Mouse (Mus musculus) MEL (cell line): ENCODE results near the gene Gramd4. TPM values are rescaled to one million over a fixed set of nuclear protein-coding genes. Genes with fewer than 3 reads are reported as not detected.

Source experiments
- DNase-seq: peaks from one replicate; pipeline ENCODE4 v3.0.0; 2011; ENCODE audit warnings: low read depth, low spot score
- H3K27ac ChIP-seq: 2 replicates; pipeline ENCODE4 v1.5.1; 2012; ENCODE audit warnings: low read depth, mild to moderate bottlenecking, control low read depth, low read length, moderate library complexity; ENCODE audit not compliant: control insufficient read depth
- H3K27me3 ChIP-seq, 2 experiments: fragments of 150-350 bp in 1 of 2; sonication (generic) in 1 of 2; 2 replicates each; pipeline ENCODE4 v1.6.1; 2012; ENCODE audit warnings: low read length in 2 of 2, mild to moderate bottlenecking in 2 of 2, improper control_type of control experiment in 1 of 2, moderate library complexity in 1 of 2; ENCODE audit not compliant: insufficient read depth in 2 of 2, control insufficient read depth in 1 of 2
- H3K36me3 ChIP-seq, 2 experiments: 2 replicates each; pipeline ENCODE4 v1.6.1; 2012 to 2014; ENCODE audit warnings: low read length in 2 of 2, improper control_type of control experiment in 1 of 2, inconsistent platforms in 1 of 2, mild to moderate bottlenecking in 1 of 2; ENCODE audit not compliant: insufficient read depth in 2 of 2, control insufficient read depth in 1 of 2
- H3K4me1 ChIP-seq, 2 experiments: fragments of 150-350 bp in 1 of 2; sonication (generic) in 1 of 2; 2 replicates each; pipeline ENCODE4 v1.6.1; 2012; ENCODE audit warnings: low read length in 2 of 2, improper control_type of control experiment in 1 of 2, mild to moderate bottlenecking in 1 of 2; ENCODE audit not compliant: insufficient read depth in 2 of 2, control insufficient read depth in 1 of 2
- H3K4me3 ChIP-seq, 2 experiments: fragments of 150-350 bp in 1 of 2; sonication (generic) in 1 of 2; 2 replicates each; pipeline ENCODE4 v1.5.1; 2012; ENCODE audit warnings: low read depth in 2 of 2, low read length in 2 of 2, mild to moderate bottlenecking in 2 of 2, moderate library complexity in 2 of 2, control low read depth in 1 of 2, improper control_type of control experiment in 1 of 2; ENCODE audit not compliant: control insufficient read depth in 1 of 2, insufficient read depth in 1 of 2
- H3K79me2 ChIP-seq: 2 replicates; pipeline ENCODE4 v1.6.1; 2012; ENCODE audit warnings: mild to moderate bottlenecking, low read length, moderate library complexity; ENCODE audit not compliant: control insufficient read depth, poor library complexity, insufficient read depth
- H3K9ac ChIP-seq: 2 replicates; pipeline ENCODE4 v1.6.1; 2012; ENCODE audit warnings: low read depth, mild to moderate bottlenecking, control low read depth, low read length, moderate library complexity; ENCODE audit not compliant: control insufficient read depth, poor library complexity, severe bottlenecking
- H3K9me3 ChIP-seq: fragments of 150-350 bp; sonication (generic); replicated peaks from 2 replicates; pipeline ENCODE4 v1.6.1; 2012; ENCODE audit warnings: mild to moderate bottlenecking, low read length, improper control_type of control experiment, moderate library complexity; ENCODE audit not compliant: insufficient read depth
- BHLHE40 ChIP-seq: IDR thresholded peaks from 2 replicates; pipeline ENCODE4 v1.6.1; 2012; ENCODE audit warnings: low read depth, mild to moderate bottlenecking, inconsistent platforms, low read length, improper control_type of control experiment, borderline replicate concordance
- CHD1 ChIP-seq: IDR thresholded peaks from 2 replicates; pipeline ENCODE4 v1.6.1; 2012; ENCODE audit warnings: low read depth, mild to moderate bottlenecking, inconsistent platforms, low read length, improper control_type of control experiment
- CTCF ChIP-seq, 3 experiments: IDR thresholded peaks in 2 of 3; conservative IDR thresholded peaks in 1 of 3; 2 replicates each; pipeline ENCODE4 v1.5.1; 2011 to 2012; ENCODE audit warnings: low read length in 3 of 3, low read depth in 2 of 3, mild to moderate bottlenecking in 2 of 3, improper control_type of control experiment in 1 of 3, inconsistent platforms in 1 of 3, mixed read lengths in 1 of 3, moderate library complexity in 1 of 3; ENCODE audit not compliant: control insufficient read depth in 1 of 3, insufficient read depth in 1 of 3, poor library complexity in 1 of 3, severe bottlenecking in 1 of 3
- ELF1 ChIP-seq: IDR thresholded peaks from 2 replicates; pipeline ENCODE4 v1.6.1; 2014; ENCODE audit warnings: low read depth, mild to moderate bottlenecking, inconsistent platforms, low read length, improper control_type of control experiment, moderate library complexity
- ETS1 ChIP-seq: IDR thresholded peaks from 2 replicates; pipeline ENCODE4 v1.6.1; 2012; ENCODE audit warnings: low read depth, mild to moderate bottlenecking, inconsistent platforms, low read length, improper control_type of control experiment, moderate library complexity
- JUND ChIP-seq: IDR thresholded peaks from 2 replicates; pipeline ENCODE4 v1.6.1; 2011; ENCODE audit warnings: low read depth, mild to moderate bottlenecking, improper control_type of control experiment, low read length
- KAT2A ChIP-seq: conservative IDR thresholded peaks from 2 replicates; pipeline ENCODE4 v1.6.1; 2012; ENCODE audit warnings: low read depth, low read length, improper control_type of control experiment, inconsistent platforms
- MAFK ChIP-seq: IDR thresholded peaks from 2 replicates; pipeline ENCODE4 v1.6.1; 2011; ENCODE audit warnings: low read depth, mild to moderate bottlenecking, low read length, improper control_type of control experiment, borderline replicate concordance
- MAX ChIP-seq: IDR thresholded peaks from 2 replicates; pipeline ENCODE4 v1.6.1; 2011; ENCODE audit warnings: low read length, improper control_type of control experiment
- MXI1 ChIP-seq: IDR thresholded peaks from 2 replicates; pipeline ENCODE4 v1.6.1; 2011; ENCODE audit warnings: mild to moderate bottlenecking, low read depth, low read length, improper control_type of control experiment
- MYC ChIP-seq: IDR thresholded peaks from 2 replicates; pipeline ENCODE4 v1.6.1; 2011; ENCODE audit warnings: low read depth, mild to moderate bottlenecking, low read length, improper control_type of control experiment, moderate library complexity
- NELFE ChIP-seq: IDR thresholded peaks from 2 replicates; pipeline ENCODE4 v1.6.1; 2011; ENCODE audit warnings: low read depth, low read length, improper control_type of control experiment
- NRF1 ChIP-seq: IDR thresholded peaks from 2 replicates; pipeline ENCODE4 v1.6.1; 2014; ENCODE audit warnings: low read depth, mild to moderate bottlenecking, inconsistent platforms, low read length, improper control_type of control experiment, moderate library complexity; ENCODE audit not compliant: poor library complexity, insufficient read depth, severe bottlenecking
- POLR2A ChIP-seq, 2 experiments: IDR thresholded peaks; 2 replicates each; pipeline ENCODE4 v1.6.1; 2011 to 2012; ENCODE audit warnings: low read length in 2 of 2, mild to moderate bottlenecking in 2 of 2, control low read depth in 1 of 2, improper control_type of control experiment in 1 of 2, low read depth in 1 of 2, moderate library complexity in 1 of 2; ENCODE audit not compliant: control insufficient read depth in 1 of 2, insufficient read depth in 1 of 2, poor library complexity in 1 of 2
- POLR2AphosphoS5 ChIP-seq: IDR thresholded peaks from 2 replicates; pipeline ENCODE4 v1.6.1; 2012; ENCODE audit warnings: low read depth, borderline replicate concordance, mild to moderate bottlenecking, inconsistent platforms, low read length, moderate library complexity, mixed read lengths
- RCOR1 ChIP-seq: IDR thresholded peaks from 2 replicates; pipeline ENCODE4 v1.6.1; 2012; ENCODE audit warnings: low read depth, mild to moderate bottlenecking, inconsistent platforms, low read length, improper control_type of control experiment
- SIN3A ChIP-seq: IDR thresholded peaks from 2 replicates; pipeline ENCODE4 v1.6.1; 2012; ENCODE audit warnings: low read length, improper control_type of control experiment, inconsistent platforms
- TAL1 ChIP-seq: IDR thresholded peaks from 2 replicates; pipeline ENCODE4 v1.6.1; 2012; ENCODE audit warnings: mild to moderate bottlenecking, inconsistent platforms, low read length, moderate library complexity, mixed read lengths
- TCF12 ChIP-seq: IDR thresholded peaks from 2 replicates; pipeline ENCODE4 v1.6.1; 2014; ENCODE audit warnings: low read depth, mild to moderate bottlenecking, inconsistent platforms, low read length, improper control_type of control experiment, moderate library complexity
- UBTF ChIP-seq: IDR thresholded peaks from 2 replicates; pipeline ENCODE4 v1.6.1; 2012; ENCODE audit warnings: low read depth, mild to moderate bottlenecking, inconsistent platforms, low read length, improper control_type of control experiment, moderate library complexity, borderline replicate concordance; ENCODE audit not compliant: insufficient read depth
- ZC3H11A ChIP-seq: IDR thresholded peaks from 2 replicates; pipeline ENCODE4 v1.6.1; 2012; ENCODE audit warnings: low read depth, mild to moderate bottlenecking, inconsistent platforms, low read length, improper control_type of control experiment
- ZNF384 ChIP-seq: IDR thresholded peaks from 2 replicates; pipeline ENCODE4 v1.6.1; 2012; ENCODE audit warnings: low read depth, mild to moderate bottlenecking, inconsistent platforms, low read length, improper control_type of control experiment
- polyA plus RNA-seq, 2 experiments: library from polyadenylated mRNA; stranded (reverse) in 1 of 2; unstranded in 1 of 2; fragments of >175 nt in 1 of 2; fragments of >200 nt in 1 of 2; gene quantifications; 2 replicates each; pipeline versions ENCODE4 v1.2.1 to v1.2.4; 2012; ENCODE audit warnings: low replicate concordance in 2 of 2, low read depth in 1 of 2; ENCODE audit not compliant: insufficient read length in 2 of 2, insufficient read depth in 1 of 2, missing spikeins in 1 of 2
- total RNA-seq: library from RNA; depleted of rRNA; stranded (reverse); fragments of 300-350 nt; gene quantifications from 2 replicates; pipeline ENCODE4 v1.2.3, GENCODE M21; 2012

Gene Gramd4
- total and polyA plus RNA-seq, 3 experiments, result 35.2 to 43.1 (median 38.0) TPM

DNA sequence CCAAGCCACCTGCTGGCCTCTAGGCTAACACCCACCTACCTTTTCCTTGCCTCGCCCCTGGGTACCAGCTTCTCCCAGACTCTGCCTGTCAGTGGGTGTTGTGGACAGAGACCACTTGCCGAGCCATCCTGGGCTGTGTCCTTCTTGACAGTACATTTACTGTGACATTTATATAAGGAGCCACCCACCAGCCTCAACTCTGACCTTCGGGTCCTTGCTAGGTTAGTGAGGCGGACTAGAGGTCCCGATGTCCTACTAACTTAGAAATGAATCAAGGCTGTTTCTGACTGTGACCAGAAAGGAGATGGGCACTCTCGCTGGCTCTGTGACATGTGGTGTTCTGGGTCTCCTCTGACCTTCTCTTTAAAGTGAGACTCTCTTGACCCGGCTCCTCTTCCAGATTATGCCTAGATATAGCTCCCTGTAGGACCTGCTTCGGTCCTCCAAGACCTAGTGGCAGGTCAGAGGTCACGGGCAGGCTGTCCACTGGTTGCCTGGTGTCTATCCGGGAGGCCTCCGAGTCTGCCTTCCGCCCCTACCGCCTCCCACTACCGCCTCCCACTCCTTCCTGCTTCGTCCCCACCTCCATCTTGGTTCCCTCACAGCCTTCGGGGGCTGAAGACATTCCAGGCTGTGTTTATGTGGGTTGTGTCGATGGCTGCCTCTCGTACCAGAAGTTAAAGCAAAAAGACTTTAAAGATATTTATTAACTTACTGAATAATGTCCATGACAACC, 21.2 kb downstream of the Gramd4 start:
- TF ChIP-seq MAX, result no peak
- TF ChIP-seq ZC3H11A, result no peak
- TF ChIP-seq CHD1, result no peak
- no peak for TF ChIP-seq ZNF384
- TF ChIP-seq MXI1, result no peak
- no peak for TF ChIP-seq MYC
- TF ChIP-seq CTCF (IDR thresholded peaks at IDR 0.05 in 2 of 3, conservative IDR thresholded peaks at IDR 0.05 in 1 of 3; ENCODE audit: control insufficient read depth in 1 of 3, insufficient read depth in 1 of 3, low read depth in 2 of 3, low read length in 3 of 3, poor library complexity in 1 of 3, severe bottlenecking in 1 of 3), result no peak
- TF ChIP-seq, all 39 proteins: peak for 0
- Histone ChIP-seq H3K27me3 (no peaks in the 10 kb centered on the region), H3K4me3 (no peak overlapping the region), H3K79me2 (peaks cover 30% of the 10 kb centered on the region), H3K4me1 (no peaks in the 10 kb centered on the region), H3K9ac (no peak overlapping the region), H3K27ac (no peak overlapping the region), H3K36me3 (no peaks in the 10 kb centered on the region; a peak in 1 of 4 replicates), H3K9me3 (no peaks in the 10 kb centered on the region)
- no peak for DNase-seq

DNA sequence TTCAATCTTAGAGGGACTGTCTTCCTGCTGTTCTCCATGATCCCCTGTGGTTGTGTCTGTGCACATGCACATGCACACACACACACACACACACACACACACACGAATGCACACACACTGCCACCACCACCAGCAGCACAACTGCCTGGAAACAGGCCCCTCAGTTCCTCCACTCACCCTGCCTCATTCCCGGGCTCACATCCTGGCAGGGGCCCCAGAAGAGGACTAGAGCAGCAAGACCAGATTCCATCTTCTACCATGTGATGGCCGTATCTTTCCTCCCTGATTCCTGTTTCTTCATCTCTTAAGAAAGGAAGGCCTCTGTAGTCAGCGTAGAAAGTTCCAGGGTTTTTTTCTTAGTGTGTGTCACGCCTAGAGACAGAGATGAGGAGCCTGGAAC, 22.0 kb downstream of the Gramd4 start:
- H3K4me1 ChIP-seq, result no peaks in the 10 kb centered on the region
- no peaks in the 10 kb centered on the region for H3K27me3 ChIP-seq
- TF ChIP-seq ZNF384 (no peak), POLR2AphosphoS5 (no peak), TCF12 (no peak), NELFE (no peak), ELF1 (no peak), ZC3H11A (no peak), BHLHE40 (no peak), CHD1 (no peak)
- H3K27ac ChIP-seq, result no peak overlapping the region
- no peak for DNase-seq
- no peaks in the 10 kb centered on the region for H3K9me3 ChIP-seq
- H3K79me2 ChIP-seq, result peaks cover 29% of the 10 kb centered on the region
- H3K36me3 ChIP-seq, result no peaks in the 10 kb centered on the region; a peak in 1 of 4 replicates
- H3K4me3 ChIP-seq, result no peak overlapping the region
- no peak overlapping the region for H3K9ac ChIP-seq

DNA sequence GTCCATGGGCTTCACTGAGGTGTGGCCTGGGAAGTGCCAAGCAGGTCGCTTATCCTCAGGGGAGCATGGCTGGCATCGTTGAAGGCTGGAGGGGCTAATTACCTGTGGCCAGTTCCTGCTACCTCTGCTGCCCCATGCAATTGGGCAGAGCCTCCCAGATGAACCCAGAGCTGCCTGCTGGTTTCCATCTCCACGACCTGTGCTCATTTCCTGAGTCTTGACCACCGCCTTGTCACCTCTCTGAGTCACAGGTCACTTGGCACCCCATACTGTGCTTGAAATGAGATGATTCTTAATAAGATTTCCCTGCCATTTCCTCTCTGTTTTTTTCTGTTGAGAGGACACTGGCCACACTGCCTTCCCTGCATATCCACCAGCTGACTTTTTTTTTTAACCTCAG, 22.4 kb downstream of the Gramd4 start:
- Histone ChIP-seq H3K9me3 (no peaks in the 10 kb centered on the region), H3K27me3 (no peaks in the 10 kb centered on the region), H3K79me2 (peaks cover 29% of the 10 kb centered on the region), H3K9ac (no peak overlapping the region), H3K4me3 (no peak overlapping the region), H3K36me3 (no peaks in the 10 kb centered on the region; a peak in 1 of 4 replicates), H3K27ac (no peak overlapping the region), H3K4me1 (no peaks in the 10 kb centered on the region)
- DNase-seq, result no peak
- TF ChIP-seq SIN3A (no peak), KAT2A (no peak), MYC (no peak), ETS1 (no peak), POLR2AphosphoS5 (no peak), POLR2A (IDR thresholded peaks at IDR 0.05; ENCODE audit: control insufficient read depth in 1 of 2, insufficient read depth in 1 of 2, low read depth in 1 of 2, low read length in 2 of 2, poor library complexity in 1 of 2) (no peak), ZC3H11A (no peak), TAL1 (no peak), UBTF (no peak), MAFK (no peak), JUND (no peak), CHD1 (no peak), NELFE (no peak), ELF1 (no peak), MAX (no peak), RCOR1 (no peak), NRF1 (no peak)
